Mouse (Mus musculus) naive thymus-derived CD4-positive, alpha-beta T cell, adult 2 months (primary cell): ENCODE measurements around the gene Chrna9.
A peak's percentile ranks its signal among the peaks of the same experiment; 100 is the strongest.
"Not testable (repeated sequence)": the region's sequence is repeated elsewhere in the genome, so short reads cannot be mapped to it uniquely, and the experiment has no call there.

Experiments used
- DNase-seq: peaks from one replicate; pipeline ENCODE4 v3.0.0-alpha.2; 2011; ENCODE audit warnings: low read depth

The Chrna9 gene

DNA sequence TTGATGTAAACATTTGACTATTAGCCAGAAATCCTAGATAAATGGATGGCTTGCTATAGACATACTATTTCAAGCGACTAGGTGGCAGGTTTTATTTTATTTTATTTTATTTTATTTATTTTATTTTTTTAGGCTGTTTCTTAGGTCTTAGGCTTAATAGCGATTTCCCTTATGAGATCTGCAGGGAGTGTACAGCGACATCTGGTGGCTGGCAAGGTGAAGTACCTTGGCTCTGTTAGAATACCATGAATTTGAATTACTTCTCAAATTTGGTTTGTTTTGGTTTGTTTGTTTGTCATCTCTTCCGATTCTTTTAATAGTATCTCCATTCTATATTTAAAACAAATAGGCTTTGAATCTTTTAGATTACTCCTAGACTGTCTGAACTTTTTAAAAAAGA is 23.9 kb downstream of the Chrna9 start:
- peak; percentile 82 for DNase-seq

DNA sequence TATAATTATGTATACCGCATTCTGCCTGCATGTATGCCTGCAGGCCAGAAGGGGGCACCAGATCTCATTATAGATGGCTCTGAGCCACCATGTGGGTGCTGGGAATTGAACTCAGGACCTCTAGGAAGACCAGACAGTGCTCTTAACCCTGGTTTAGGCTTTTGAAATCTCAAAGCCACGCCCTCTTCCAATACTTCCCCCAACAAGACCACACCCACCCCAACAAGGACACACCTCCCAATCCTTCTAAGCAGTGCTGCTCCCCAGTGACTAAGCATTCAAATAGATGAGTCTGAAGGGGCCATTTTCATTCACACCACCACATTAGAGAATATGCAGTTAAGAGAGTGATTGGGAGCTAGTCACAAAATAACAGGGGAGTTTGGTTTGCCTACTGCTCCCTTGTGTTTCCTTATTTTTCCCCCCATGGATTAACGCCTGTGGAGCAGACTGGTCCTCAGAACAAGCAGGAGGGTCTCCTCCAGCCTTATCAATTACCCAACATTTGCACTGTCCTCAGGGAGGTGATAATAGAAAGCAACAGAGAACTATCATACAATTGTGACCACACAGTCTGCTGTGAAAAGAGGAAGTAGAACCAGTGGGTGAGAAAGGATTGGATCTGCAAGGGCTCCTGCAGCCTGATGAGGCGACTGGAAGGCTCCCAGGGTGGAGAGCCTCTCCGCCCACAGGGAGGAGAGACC is 25.3 kb downstream of the Chrna9 start:
- no peak for DNase-seq

DNA sequence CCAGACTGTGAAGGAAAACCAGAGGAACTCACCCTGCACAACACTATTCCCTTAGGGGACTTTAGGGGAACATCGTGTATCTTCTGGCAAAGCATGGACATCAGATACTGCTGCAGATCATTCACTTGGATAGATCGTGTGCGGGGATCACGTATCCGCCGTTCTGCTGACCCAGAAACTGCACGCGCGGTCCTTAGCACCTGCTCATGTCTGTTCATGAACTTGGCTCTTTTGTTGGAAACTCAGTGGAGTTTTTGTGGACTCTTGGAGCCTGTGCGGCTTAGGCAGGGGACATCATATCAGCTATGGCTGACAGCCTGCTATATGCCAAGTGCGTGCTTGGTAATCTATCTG is 25.9 kb downstream of the Chrna9 start:
- DNase-seq: no peak

DNA sequence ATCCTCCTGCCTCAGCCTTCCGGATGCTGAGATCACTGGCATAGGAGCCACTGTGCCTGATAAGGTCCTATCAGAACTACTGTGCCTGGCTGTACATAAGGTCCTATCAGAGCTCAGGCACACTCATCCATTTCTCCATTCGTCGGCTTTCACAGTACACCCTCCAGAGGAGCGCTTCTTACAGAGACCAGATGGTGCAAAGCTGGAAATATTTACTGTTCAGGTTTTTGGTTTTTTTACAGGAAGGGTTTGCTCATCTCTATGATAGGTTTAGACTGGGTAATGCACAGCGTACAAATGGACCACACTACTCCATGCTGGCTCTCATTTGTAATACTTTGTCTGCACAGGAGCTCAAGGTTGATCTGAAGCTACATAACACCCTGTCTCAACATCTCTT is 28.6 kb downstream of the Chrna9 start:
- DNase-seq: no peak

DNA sequence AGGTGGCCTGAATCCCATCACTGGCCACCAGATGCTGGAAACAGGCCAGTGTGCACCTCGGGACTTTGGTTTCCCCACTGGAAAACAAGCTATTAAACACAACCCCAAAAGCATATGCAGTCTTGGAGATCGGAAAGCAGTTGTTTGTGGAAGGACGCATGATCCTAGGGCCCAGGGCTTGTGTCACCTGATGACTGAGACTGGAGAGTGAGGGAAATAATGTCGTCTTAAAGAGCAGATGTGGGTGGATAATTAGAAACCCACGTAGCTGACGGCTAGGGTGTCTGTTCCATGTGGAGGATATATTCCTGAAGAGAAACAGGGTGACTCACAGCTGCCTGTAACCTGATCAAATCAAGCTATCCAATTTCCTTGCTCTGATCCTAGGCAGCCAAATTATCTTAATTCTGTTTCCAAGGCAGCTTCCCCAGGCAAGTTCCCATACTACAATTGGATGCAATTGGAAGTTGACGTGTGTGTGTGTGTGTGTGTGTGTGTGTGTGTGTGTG is 31.1 kb downstream of the Chrna9 start:
- no peak for DNase-seq

DNA sequence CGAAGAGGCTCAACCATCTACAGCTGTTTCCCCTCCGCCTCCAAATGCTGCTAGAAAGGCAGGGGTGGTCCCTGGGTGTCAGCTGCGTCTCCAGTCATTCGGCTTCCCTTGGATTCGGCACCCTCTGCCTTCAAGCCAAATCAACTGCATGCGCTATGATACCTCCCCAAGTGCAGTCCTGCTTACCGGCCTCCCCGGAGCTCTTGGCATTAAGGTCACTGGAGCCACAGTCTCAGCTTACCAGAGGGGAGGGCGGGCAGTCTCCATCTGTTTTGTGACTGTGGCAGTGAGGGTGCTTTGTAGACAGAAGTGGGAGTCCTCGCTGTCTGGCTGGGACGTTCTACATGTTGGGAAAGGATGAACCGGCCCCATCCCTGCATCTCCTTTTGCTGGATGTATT is 32.4 kb downstream of the Chrna9 start:
- DNase-seq: no peak

DNA sequence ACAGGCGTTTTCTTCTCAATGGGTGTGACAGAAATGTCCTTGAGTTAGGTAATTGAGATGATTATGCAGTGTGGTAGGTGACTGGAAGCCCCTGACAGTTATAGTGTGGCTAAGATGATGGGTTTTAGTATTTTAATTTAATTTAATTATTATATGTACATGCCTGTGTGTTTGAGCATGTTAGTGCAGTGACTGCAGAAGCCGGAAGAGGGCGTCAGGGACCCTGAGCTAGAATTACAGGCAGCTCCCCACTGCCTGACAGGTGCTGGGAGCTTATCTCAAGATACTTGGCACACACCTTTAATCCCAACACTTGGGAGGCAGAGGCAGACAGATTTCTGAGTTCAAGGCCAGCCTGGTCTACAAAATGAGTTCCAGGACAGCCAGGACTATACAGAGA is 33.3 kb downstream of the Chrna9 start:
- DNase-seq: no peak

DNA sequence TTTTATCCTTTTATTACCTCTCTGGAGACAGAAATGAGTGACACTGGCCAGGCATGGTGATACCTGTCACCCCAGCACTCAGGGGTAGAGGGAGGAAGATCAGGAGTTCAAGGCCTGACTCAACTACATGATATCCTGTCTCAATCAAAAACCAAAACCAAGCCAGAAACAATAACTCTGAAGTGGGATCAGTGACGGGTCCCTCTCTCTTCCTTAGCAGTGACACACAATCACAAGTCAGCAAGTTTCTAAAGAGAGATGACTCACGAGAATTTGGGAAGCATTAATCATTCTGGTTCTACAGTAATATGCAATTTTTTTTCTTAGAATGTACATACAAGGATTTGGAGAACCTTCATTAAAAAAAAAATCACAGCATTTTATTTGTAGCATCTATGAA is 38.5 kb downstream of the Chrna9 start:
- no peak for DNase-seq

DNA sequence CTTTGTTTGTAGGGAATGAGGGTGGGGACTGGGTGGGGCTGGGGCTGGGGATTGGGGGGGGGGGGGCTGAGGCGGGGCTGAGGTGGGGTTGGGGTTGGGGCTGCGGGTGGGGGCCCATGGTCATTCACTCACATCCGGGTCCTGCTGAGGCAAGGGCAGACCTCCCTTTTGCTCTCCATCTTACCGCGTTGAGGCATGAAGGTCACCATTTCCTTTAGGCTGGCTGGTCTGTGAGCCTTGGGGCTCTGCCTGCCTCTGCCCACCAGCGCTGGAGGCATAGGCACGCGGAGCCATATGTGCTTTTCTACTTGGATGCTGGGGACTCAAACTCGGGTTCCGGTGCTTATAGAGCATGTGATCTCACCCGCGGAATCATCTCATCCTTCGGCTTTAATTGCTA is 41.0 kb downstream of the Chrna9 start:
- DNase-seq: no peak

DNA sequence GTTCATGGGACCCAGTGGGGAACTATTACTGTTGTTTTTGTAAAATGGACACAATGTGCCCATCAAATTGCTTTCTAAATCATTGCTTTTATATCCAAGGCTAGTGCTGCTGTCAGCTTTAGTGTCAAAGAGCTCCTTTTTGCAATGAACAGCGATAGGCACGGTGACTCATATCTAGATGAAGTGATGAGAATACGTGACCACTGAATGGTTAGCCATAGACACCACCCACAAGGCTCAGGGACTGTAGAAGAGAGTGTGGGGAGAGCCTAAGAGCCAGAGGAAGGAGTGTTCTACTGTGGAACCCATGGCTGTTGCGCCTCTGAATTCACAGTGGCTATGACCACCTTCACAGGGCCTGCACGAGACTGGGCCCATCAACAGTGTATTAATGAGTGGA is 51.7 kb downstream of the Chrna9 start:
- no peak for DNase-seq

DNA sequence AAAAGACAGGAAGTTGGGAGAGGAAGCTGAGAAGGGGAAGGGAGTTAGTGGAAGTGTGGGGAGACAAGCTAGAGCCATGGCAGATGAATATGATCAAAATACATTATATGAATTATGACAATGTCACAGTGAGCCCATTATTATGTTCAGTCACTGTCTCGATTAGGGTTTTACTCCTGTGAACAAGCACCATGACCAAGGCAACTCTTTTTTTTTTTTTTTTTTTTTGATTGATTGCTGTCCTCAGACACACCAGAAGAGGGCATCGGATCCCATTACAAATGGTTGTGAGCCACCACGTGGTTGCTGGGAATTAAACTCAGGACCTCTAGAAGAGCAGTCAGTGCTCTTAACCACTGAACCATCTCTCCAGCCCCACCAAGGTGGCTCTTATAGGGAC is 52.3 kb downstream of the Chrna9 start:
- not testable (repeated sequence) for DNase-seq

DNA sequence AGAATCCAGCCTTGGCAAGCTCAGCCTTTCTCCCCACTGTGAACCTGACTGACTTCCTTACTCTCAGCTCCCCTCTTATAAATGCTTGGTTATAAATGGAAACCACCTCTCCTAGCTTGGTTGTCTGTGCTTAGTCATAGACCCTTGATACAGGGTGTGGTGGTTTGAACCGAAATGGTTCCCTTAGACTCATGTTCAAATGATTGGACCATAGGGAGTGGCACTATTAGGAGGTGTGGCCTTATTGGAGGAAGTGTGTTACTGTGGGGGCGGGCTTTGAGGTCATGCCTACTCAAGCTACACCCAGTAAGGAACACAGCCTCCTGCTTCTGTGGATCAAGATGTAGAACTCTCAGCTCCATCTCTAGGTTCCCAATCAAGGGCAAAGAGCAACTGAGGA is 56.5 kb downstream of the Chrna9 start:
- DNase-seq: peak; percentile 19

DNA sequence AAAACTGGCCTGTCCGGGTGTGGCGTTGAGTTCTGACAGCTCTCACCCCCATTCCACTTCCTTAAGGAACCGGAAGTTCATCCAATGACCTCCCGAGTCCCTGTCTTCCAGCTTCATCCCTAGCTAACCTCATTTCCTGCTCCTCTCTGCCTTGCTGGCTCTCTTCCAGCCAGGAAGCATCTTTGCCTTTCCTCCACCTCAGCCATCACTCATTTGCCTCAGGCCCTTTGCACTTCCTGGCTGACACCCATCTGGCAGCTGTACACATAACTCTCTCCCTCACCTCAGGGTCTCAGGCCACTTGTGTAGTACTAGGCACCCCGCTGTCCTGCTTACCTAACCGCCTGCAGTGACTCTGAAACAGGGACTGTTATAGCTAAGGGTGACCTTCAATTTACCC is 59.9 kb downstream of the Chrna9 start:
- DNase-seq: no peak

DNA sequence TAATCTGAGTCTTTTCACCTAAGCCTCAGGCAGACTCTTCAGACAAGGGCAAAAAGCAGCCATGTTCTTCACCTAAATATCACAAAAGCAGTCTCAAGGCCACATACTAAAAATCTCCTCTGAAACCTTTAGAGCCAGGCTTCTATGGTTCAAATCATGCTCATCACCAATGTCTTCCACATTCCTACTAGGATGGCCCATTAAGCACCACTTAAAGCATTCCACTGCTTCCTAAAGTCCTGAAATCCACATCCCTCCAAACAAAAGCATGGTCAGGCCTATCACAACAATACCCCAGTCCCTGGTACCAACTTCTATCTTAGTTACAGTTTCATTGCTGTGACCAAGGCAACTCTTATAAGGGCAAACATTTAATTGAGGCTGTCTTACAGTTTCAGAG is 63.1 kb downstream of the Chrna9 start:
- no peak for DNase-seq

DNA sequence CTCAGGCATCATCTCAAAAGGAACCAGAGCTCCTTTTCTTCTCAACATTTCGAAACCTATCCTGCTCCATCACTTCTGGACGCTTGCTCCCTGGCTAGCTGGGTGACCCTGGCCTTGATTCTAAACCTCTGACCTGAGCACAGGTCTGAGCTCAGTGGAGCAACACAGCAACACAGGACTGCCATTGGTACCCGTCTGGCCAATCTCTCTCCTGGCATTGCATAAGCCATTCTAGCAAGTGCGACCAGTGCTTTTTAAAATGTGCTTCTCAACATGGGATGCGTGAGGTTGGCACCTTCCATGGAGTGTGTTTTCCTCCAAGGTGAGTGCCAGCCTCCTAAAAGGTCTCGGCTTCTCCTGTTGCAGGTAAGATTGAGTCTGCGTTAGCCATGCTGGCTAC is 64.4 kb downstream of the Chrna9 start:
- DNase-seq: no peak

DNA sequence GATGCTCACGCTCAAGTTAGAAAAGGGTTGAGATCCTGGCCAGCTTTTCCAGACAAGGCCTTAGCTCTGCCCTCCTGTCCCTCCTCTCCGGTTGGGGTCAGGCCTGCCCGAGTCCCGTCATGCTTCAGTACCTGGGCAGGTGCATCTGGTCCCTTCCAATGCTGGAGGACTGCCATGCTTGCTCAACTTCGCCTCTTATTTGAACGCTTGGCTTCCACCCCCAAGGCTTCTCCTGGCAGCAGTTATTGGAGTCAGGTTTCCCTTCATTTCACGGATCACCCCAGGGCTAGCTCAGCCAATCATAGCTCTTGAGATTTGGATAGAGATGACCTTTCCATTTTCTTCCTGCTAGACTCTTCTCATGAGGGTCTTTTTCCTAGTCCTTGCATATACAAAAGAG is 65.4 kb downstream of the Chrna9 start:
- DNase-seq: no peak

DNA sequence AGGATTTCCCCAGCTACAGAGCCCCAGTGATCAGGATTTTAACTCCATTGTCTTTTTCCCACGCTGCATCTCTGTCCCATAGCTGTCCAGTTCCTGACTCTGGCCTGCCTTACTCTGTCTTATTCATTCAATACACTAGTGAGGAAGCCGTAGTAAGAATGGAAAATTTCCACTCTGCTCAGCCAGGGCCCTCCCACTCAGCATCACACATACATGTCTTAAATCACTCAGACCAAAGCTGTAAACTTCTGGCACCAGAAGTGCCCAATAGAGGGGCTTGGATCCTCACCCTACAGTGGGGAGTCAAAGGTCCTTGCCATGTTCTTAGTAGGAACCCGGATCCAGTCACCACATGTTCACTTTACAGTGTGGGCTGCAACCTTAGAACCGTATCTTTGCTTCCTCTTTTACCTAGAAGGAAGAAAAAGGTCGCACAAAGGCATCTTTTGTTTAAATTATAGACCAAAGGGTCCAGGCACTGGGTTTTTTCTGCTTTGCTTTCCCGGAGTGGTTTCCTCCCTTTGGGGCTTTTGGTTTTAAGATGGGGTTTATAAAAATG is 65.9 kb downstream of the Chrna9 start:
- no peak for DNase-seq

DNA sequence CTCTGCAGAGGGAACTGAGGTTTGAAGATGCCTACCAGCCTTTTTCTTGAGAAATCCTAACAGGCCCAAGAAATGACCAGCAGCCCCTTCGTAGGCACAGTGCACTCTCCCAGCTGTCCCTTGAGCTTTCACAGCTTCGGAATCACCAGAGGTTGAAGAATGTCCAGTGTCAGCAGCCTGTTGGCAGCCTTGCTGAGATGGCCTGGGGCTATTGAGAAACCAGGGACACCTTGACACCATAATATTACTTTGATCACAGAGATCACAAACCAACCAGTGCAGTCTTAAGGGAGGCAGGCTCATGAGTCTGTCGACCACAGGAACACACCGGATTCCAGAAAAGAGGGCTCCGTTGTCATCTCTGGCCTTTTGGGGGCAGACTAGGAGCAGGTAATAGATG is 66.5 kb downstream of the Chrna9 start:
- DNase-seq: no peak

DNA sequence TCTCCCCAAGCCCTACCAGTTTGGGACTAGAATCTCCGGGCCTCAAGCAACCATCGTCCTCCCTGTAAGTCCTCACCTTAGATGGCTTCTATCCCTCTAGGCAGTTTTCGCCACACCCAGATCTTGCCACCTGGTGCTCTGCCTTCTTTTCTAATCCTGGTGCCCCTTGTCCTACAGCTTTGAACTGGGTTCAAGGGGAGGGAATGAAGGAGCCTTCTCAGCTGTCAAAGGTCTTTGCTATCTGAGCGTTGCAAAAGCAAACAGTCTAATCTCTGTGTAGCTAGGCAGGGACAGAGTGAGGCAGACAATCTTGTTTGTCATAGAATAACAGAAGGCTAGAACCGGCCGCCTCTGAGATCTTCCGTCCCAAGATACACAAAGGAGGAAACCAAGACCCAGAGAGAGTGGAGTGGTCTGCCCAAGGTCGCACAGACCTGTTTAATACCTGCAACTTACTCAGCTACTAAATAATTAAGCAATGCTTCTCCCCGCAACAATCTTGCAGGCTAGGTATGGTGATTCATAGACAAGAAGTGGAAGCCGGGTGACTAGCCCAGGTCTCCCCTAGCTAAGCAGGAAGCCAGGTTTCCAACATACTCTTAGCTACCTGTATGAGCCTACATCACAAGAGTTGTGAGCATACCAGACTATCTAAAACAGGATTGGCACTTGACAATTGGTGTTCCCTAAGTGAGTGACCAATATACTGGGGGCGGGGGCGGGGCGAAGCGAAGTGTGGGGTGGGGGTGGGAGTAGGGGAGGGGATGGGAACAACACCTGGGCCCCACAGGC is 69.6 kb downstream of the Chrna9 start, which contains the start of gene 9130230L23Rik:
Gene 9130230L23Rik, minus strand, starts transcription at position 152 of the 792 bp plus-strand sequence.
- DNase-seq: no peak

DNA sequence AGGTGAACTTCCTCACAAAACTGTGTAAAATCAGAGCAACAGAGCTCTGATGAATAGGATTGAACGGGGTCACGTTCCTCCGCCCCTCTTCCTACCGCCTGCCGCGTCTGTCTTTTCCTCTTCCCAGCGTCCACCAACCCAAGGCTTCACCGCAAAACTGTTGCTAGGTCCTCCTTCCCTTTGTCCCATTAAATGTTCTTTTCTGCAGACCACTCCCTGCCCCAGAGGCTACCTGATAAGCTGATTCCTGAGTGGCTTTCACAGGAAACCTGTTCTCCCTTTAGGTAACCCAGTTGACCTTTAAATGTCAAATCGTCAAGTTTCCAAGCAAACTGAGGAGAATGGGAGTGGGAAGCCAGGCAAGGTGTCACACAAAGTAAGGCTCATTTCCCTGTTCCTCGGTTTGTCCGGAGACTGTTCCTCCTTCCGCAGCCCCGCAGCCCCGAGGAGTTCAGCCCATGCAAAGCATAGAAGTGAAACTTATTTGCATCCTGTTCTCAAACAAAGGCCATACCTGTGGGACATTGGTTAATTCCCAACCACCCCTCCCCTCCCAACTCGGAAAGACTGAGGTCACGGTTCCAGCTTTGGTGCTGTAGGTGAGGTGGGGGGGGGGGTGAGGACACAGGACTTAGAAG is 70.4 kb downstream of the Chrna9 start:
- DNase-seq: no peak

DNA sequence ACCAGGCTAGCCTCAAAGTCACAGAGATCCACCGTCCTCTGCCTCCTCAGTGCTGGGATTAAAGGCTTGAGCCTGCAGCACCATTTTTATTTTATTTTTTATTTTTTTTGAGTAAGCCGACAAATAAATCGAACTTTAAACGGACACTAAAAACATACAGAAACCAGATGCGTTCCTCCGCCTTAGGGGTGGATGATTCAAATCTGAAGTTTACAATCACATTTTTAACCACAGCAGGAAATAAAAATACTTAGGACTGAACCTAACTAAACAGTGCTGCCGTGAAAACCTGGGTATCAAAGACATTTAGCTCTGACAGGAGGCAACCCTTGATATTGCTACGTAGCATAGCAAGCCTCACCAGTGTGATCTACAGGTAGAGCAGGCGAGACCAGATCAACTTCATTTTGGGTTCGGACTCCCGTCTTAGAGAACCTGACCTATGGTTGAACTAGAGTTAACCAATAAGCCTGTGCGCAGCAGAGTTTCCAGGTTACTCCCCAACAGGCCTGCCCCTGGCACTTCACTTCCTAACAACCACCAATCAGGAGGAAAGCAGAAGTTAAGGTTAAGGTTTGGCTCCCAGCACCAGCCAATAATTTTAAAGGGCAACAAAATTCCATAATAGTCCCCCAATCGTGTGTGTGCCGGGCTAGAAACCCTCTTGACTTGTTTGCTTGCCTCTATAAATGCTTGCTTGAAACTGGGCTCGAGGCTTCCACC is 73.7 kb downstream of the Chrna9 start:
- DNase-seq: no peak

DNA sequence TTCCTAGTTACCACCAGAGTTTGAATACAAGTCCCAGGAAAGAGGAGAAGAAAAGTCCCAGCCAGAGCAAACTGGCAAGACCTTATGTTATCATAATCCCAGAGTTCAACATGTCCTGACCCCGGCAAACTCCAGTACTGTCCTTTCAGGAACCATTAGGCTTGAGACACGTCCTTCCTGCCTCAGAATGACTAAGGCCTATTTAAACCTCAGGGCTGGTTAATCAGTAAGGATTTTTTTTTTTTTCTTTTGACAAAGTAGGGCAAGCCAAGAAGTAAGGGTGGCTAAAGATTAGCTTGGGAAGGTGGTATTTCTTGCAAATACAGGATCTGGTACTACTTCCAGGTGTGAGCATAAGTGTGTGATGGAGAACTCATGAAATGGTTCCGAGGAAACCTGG is 79.3 kb downstream of the Chrna9 start:
- DNase-seq: no peak
